Mouse (Mus musculus) lung, postnatal 10 days (tissue): ENCODE measurements around the gene Cfap36.

Source experiments
- DNase-seq: peaks from one replicate; pipeline ENCODE4 v3.0.0; 2021

Cfap36 gene

DNA sequence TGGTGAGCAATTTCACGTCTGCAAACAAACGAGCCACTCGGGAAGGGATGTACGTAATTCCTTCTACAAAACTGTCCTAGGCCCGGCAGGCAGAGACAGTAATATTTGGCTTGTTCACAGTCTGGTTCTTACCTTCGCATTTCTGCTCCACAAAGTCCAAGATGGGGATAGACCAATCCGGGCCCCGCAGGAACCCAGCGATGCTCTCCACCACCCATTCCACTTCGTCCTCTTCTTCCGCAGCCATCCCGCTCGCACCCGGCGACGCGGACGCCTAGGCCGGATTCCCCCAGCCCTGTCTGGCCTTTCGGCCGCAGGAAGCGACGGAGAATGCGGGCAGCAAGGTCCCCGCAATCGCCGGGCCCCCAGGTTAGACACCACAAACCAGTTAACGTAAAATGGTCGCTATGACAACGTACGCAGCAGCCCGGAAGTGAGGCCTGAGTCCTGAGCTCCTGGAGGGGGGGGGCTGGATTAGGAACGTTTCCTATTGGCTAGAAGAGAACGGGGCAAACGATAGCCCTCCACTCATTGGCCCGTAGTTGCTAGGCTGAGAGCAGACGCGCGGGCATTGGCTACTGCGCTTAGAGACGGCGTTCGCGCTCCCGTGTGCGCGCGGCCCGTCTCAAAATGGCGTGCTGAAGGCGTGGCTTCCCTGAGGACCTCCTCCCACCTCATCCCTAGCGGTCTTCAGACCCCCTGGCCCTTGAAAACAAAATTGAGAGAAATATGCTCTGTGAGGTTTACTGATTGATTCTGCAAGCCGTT is at the start of gene Cfap36:
Gene Cfap36, minus strand, starts transcription at position 527 of the 768 bp plus-strand sequence.
- DNase-seq = peak; percentile 96

DNA sequence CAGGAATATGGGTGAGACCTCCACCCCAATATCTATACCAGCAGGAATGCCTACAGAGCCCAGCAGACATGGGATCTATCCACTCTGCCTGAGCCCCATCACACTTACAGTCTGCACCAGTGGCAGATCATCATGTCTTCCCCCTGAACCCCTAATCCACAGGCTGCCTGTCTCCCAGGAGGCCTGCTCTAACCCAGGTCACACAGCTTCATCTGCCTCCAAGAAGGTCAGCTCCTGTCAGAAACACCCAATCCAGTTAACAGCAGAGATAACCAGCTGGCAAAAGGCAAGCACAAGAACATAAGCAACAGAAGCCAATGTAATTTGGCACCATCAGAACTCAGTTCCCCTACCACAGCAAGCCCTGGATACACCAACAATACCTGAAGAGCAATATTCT is 40.1 kb upstream of the Cfap36 start:
- no peak for DNase-seq

- no peak for DNase-seq
These were observed 38.8 kb upstream of the Cfap36 start for GRCm38 (mm10) chr11:29286040-29286439.

- no peak for DNase-seq
These were observed 27.5 kb upstream of the Cfap36 start for GRCm38 (mm10) chr11:29274758-29275157.

DNA sequence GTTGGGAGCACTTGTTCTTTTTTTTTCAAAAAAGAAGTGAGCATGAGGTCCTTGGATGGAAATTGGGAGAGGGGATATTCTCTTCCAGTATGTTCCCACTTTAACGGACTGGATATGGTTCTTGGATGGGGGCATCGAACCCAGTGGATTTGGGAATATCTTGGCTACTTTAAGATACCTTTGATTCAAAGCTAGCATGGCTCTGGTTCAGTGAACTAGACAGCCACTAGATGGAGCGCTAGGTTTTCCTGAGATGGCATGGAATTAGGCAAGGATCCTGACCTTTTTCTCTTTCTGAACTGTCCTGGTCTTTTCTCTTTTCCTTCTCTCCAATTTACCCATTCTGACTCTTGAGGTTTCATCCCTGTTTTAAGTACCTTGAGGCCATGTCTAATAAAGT is 20.6 kb upstream of the Cfap36 start:
- DNase-seq = peak; percentile 66

DNA sequence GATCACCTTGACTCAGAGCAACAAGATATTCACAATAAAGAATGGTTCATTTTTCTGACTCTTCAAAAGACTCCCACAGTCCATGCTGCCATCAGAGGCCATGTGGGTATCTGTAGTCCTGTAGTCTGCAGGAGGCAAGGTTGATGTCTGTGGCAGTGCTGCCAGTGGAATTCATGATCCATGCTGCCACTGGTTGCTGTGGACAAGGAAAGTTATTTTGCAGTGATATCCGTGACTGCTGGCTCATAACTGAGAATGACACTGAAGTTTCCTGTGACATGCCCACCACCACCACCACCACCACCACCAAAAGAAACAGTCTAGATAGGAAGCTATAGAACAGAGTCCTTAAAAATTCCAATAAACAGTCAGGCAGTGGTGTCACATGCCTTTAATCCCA is 7.4 kb upstream of the Cfap36 start:
- DNase-seq = no peak

DNA sequence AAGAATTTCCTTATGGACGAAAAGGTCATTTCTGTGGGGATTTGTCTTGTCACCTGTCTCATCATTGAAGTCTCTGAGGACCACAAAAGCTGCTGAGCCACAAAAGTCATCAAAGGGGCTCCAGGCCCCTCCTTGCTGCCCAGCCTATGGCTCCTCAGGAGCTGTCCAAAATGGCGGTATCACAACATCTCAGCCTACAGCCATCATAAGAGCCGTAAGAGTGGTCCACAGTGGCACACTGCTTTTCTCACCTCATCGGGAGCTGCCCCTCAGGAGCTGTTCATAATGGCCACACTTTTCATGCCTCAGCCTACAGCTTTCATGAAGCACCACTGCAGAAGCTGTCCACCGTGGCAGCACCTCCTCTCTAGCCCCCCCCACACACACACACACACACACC is 1.2 kb upstream of the Cfap36 start:
- DNase-seq = no peak

GRCm38 (mm10) chr11:29247725-29248124 is 516 bp upstream of the Cfap36 start:
- no peak for DNase-seq

GRCm38 (mm10) chr11:29245988-29246387 is 1.2 kb downstream of the Cfap36 start:
- DNase-seq = no peak

DNA sequence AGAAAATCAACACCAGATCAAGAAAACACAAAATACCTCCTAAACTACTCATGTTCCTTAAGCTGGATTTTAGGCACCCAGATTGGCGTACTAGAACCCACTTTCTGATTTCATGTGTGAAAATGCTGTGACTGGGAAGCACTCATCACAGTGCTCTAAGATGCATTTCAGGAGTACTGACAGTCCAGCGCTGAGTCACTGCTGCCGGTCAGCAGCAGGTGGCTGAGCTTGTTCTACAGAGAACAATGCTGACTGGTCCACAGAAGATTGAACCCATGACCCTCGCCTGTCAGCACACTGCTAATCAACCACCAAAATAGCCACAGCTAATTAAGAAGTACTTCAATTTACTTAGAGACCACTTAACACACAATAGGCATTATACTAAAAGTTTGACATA is 5.2 kb downstream of the Cfap36 start:
- no peak for DNase-seq

GRCm38 (mm10) chr11:29239353-29239752 is 7.9 kb downstream of the Cfap36 start:
- no peak for DNase-seq

DNA sequence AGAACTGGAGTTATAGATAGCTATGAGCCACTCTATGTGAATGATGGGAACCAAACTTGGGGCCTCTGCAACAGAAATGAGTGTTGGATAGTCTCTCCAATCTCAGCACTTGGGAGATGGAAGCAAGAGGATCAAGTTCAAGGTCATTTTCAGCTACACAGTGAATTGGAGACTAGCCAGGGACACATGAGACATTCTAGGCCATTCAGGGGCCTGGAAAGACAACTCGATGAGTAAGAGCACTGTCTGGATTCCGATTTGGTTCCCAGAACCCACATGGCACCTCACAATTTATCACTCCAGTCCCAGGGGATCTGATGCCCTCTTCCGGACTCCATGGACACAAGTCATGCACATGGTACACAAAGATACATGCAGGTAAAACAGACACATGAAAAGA is 8.7 kb downstream of the Cfap36 start:
- no peak for DNase-seq

DNA sequence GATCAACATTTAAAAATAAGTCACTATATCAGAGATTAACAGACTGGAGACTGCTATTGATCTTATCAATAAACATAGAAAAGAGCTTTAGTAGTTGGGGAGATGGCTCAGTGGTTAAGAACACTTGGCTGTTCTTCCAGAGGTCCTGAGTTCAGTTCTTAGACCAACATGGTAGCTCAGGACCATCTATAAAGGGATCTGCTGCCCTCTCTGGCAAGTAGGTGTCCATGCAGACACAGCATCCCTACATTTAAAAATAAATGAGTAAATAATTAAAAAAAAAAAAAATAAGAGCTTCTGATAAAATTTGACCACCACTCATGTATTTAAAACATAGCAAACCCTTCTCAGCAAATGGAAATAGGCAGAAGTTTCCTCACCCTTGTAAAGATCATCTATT is 9.2 kb downstream of the Cfap36 start:
- no peak for DNase-seq

- DNase-seq = no peak
These were observed 9.8 kb downstream of the Cfap36 start for GRCm38 (mm10) chr11:29237364-29237763.

DNA sequence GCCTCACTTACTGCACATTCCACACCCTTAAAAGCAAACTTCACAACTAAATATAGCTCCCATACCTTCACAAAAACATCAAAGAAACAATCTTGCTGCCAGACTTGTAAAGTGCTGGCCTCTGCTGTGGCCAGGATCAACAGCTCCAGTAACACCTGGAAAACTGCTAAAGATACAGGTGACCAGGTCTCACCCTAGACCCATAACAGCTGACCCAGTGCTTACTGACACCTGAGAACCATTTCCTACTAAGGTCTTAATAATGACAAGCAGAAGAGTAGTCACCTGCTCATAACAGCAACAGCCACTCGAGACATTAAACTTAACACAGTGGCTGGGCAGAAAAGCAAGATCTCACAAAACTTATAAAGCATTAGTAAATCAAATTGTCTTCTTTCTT is 13.6 kb downstream of the Cfap36 start:
- no peak for DNase-seq

DNA sequence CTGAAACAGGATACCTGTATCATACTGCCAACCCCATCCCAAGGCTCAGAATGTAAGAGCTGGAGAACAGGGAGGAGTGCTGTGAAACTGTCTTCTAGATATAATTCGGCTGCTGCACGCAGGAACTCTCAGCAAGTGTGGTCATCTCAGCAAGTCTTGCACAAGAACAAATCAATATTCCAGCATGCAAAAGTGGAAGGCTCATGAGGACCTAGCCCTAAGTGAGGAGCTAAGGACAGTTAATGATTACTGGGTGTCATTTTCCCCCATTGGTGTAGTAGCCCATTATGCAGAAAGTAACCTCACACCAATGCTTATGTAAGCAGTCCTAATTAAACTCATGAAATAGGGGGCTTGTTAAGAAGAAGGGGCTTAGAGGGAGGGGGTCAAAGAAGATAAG is 18.3 kb downstream of the Cfap36 start:
- DNase-seq = no peak

DNA sequence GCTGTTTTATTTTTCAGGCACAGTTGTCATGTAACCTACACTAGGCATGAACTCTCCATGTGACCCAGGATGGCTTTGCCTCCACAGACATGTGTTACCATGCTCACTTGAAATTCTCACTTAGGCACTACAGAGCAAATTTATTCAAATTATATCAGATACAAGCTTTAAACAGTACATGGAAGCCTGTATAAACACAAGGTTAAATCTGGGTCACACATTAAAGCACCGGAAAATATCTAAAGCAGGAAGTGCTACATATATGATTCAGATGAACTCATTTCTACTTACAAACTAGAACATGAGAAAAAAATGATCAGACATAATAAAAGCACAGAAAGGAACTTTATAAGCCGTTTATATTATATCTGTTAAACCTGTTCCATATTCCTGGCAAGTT is 22.5 kb downstream of the Cfap36 start:
- no peak for DNase-seq

- DNase-seq = no peak
These were observed 24.9 kb downstream of the Cfap36 start for GRCm38 (mm10) chr11:29222310-29222709.

DNA sequence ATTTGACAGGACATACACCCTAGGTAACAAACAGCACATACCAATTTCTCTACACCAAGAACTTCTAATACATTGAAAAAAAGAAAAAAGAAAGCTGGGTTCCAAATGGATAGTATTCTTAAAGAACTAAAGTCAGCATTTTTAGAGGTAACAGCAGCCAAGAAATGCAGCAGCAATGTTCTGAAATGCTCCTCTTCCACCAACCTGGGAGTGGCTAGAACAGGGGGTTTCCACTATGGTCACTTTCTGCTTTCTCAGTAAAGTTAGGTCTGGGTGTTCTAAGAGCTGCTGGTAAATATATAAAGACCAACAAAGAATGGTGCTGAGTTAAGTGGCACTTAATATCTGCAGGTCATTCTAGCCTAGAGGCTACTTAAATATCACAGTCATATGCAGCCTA is 28.2 kb downstream of the Cfap36 start:
- no peak for DNase-seq

GRCm38 (mm10) chr11:29216196-29216595 is 31.0 kb downstream of the Cfap36 start:
- no peak for DNase-seq

GRCm38 (mm10) chr11:29209774-29210173 is 37.4 kb downstream of the Cfap36 start:
- DNase-seq = no peak

DNA sequence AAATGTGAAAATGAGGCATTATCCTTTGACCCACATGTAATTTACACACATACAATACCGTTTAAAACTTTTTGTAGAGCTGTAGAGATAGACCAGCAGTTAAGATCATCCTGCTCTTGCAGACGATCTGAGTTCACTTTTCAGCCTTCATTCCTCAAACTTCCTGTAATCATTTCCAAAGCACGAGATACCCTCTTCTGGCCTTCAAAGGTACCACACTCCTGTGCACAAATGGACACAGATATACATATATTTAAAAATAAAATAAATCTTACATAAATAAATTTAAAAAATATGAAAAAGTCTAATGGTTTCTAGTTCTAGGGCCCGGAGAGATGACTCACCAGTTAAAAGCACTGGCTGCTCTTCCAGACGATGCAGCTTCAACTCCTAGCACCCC is 43.6 kb downstream of the Cfap36 start:
- DNase-seq = peak; percentile 2

GRCm38 (mm10) chr11:29188981-29189380 is 58.2 kb downstream of the Cfap36 start:
- DNase-seq = no peak

DNA sequence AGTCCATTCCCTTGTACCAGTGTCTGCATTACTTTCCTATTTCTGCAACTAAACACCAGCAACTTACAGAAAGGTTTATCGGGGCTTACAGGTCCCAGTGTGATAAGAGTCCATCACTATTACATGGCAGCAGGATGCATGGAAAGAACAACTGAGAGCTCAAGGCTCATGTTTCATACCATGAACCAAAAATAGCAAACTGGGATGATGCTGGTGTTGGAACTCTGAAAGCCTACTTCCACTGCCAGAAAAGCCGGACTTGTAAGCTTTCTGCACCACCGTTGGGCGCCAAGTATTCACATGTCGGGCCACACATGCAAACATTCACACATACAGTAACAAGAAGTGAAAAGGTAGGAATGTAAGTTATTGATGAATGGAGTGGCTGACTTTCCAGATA is 65.5 kb downstream of the Cfap36 start:
- DNase-seq = no peak

GRCm38 (mm10) chr11:29180657-29181056 is 66.6 kb downstream of the Cfap36 start:
- peak; percentile 25 for DNase-seq
